Mouse (Mus musculus) cortical plate, adult 2 months (tissue): ENCODE results near the gene Nrp1. TPM values are rescaled to one million over a fixed set of nuclear protein-coding genes. Genes with fewer than 3 reads are reported as not detected.

ENCODE experiments used
- H3K27ac ChIP-seq: fragments of 200-500 bp; 2 replicates; pipeline ENCODE4 v1.5.1; 2012; ENCODE audit warnings: low read length, control low read depth, inconsistent platforms; ENCODE audit not compliant: insufficient read depth
- H3K4me1 ChIP-seq: fragments of 200-500 bp; 2 replicates; pipeline ENCODE4 v1.6.1; 2011; ENCODE audit warnings: low read length; ENCODE audit not compliant: control insufficient read depth, insufficient read depth
- H3K4me3 ChIP-seq: fragments of 200-500 bp; 2 replicates; pipeline ENCODE4 v1.5.1; 2011; ENCODE audit warnings: mild to moderate bottlenecking, low read length, control low read depth; ENCODE audit not compliant: insufficient read depth
- CTCF ChIP-seq: fragments of 200-500 bp; IDR thresholded peaks from 2 replicates; pipeline ENCODE4 v1.5.1; 2011; ENCODE audit warnings: mild to moderate bottlenecking, control low read depth, low read length; ENCODE audit not compliant: insufficient read depth; ENCODE audit errors: extremely low read depth
- POLR2A ChIP-seq: fragments of 200-500 bp; IDR thresholded peaks from 2 replicates; pipeline ENCODE4 v1.6.1; 2011; ENCODE audit warnings: mild to moderate bottlenecking, low read length, control low read depth; ENCODE audit not compliant: insufficient read depth; ENCODE audit errors: extremely low read depth
- polyA plus RNA-seq: library from polyadenylated mRNA; depleted of rRNA; stranded (reverse); fragments of >200 nt; gene quantifications from 2 replicates; pipeline ENCODE4 v1.2.3, GENCODE M21; 2012

Nrp1 gene
- polyA plus RNA-seq, 1 experiment: 12.9 TPM

DNA sequence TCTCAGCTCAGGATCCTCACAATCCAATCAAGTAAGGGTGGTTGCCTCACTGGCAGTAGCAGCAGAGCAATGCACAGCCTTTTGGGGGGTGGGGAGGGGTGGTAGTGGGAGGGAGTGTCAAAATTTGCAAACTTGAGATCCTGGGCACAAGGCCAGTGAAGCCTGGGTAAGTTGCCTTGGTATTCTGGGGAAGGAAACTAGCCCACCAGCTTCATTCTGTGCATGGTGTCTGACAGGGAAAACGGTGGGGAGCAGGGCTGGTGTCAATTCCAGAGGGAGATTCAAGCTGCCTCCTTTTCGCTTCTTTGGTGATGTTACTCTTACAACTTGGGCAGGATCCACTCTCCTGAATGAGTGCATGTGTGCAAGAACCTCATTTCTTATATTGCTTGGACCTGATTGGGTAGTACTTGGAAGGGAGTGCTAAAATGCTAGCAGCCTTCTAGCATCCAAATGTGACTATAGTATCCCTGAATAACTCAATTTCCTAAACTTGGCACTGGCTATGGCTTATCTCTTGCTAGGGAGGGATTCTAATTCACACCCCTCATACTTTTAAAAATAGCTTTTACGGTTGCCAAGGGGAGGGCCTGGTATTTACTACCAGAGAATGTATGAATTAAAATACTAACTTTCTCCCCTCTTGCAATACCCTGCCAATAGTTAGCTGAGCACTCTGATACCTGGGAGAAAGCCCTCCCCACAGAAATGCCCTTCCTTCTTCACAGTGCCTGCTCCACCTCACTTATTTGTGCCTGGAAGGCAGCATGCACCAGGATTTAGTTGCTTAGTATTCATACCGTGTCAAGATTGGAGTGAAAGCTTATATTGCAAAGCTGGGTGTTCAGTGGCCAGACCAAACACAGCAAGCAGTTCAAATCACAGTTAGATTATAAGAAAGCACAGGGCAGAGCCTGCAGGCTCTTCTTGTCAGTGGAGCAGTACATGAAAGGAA is 57.6 kb downstream of the Nrp1 start:
- Histone ChIP-seq H3K4me1 (peaks cover 1% of the 10 kb centered on the region), H3K27ac (no peak overlapping the region), H3K4me3 (no peak overlapping the region)
- no peak for TF ChIP-seq CTCF
- no peak for TF ChIP-seq POLR2A

DNA sequence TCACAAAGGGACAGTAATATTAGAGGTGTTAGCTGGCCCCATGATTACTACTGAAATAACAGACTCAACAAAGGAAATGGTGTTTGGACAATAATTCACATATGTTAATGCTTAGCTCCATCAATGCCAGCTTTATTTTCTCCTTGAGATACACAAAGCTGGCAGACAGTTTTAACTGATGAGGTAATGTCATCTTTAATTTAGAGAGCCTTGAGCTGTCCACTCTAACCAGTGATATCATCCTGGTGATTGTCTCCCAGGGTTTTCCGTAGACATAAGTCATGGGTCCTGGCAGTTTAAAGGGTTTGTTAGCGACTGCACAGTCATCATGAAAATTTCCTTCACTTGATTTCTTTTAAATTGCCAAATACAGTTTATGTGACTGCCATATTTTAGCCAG is 58.5 kb downstream of the Nrp1 start:
- H3K4me3 ChIP-seq: no peak overlapping the region
- peaks cover 1% of the 10 kb centered on the region for H3K4me1 ChIP-seq
- no peak overlapping the region for H3K27ac ChIP-seq
- TF ChIP-seq POLR2A: no peak
- TF ChIP-seq CTCF: no peak

GRCm38 (mm10) chr8:128417956-128418796 is 59.8 kb downstream of the Nrp1 start:
- Histone ChIP-seq H3K4me3 (no peak overlapping the region), H3K4me1 (peaks cover 1% of the 10 kb centered on the region), H3K27ac (no peak overlapping the region)
- TF ChIP-seq POLR2A (no peak), CTCF (no peak)

DNA sequence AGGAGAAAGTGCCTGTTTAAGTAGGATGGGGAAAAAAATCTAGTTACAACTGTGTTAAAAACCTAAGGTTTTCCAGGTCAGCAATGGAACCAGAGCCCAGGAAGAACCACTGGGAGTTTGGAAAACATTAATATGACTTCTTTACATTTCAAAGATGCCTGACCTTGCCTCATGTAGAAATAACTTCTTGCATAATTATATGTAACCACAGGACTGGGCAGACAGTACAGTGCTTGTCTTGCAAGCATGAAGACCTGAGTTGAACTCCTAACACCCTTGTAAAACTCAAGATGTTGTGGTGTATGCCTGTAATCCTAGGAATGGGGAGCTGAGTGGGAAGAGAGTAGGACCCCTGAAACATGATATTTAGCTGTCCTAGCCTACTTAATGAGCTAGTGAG is 61.6 kb downstream of the Nrp1 start:
- no peak overlapping the region for H3K4me3 ChIP-seq
- TF ChIP-seq POLR2A (no peak), CTCF (no peak)
- H3K27ac ChIP-seq: no peak overlapping the region
- peaks cover 1% of the 10 kb centered on the region for H3K4me1 ChIP-seq

GRCm38 (mm10) chr8:128420402-128420801 is 62.0 kb downstream of the Nrp1 start:
- no peak for TF ChIP-seq CTCF
- TF ChIP-seq POLR2A: no peak
- no peak overlapping the region for H3K27ac ChIP-seq
- H3K4me1 ChIP-seq: peaks cover 1% of the 10 kb centered on the region
- no peak overlapping the region for H3K4me3 ChIP-seq

GRCm38 (mm10) chr8:128423813-128424212 is 65.4 kb downstream of the Nrp1 start:
- H3K4me3 ChIP-seq: no peak overlapping the region
- TF ChIP-seq POLR2A: no peak
- no peak for TF ChIP-seq CTCF
- no peaks in the 10 kb centered on the region for H3K4me1 ChIP-seq
- H3K27ac ChIP-seq: no peak overlapping the region

- no peak for TF ChIP-seq CTCF
- TF ChIP-seq POLR2A: no peak
- Histone ChIP-seq H3K4me1 (no peaks in the 10 kb centered on the region), H3K27ac (no peak overlapping the region), H3K4me3 (no peak overlapping the region)
These were observed 66.4 kb downstream of the Nrp1 start for GRCm38 (mm10) chr8:128424626-128425333.

- no peak for TF ChIP-seq POLR2A
- Histone ChIP-seq H3K4me3 (no peak overlapping the region), H3K4me1 (no peaks in the 10 kb centered on the region), H3K27ac (no peak overlapping the region)
These were observed 68.7 kb downstream of the Nrp1 start for GRCm38 (mm10) chr8:128427071-128427470.

GRCm38 (mm10) chr8:128428971-128429370 is 70.6 kb downstream of the Nrp1 start:
- TF ChIP-seq POLR2A (no peak), CTCF (no peak)
- Histone ChIP-seq H3K4me1 (no peaks in the 10 kb centered on the region), H3K27ac (no peak overlapping the region), H3K4me3 (no peak overlapping the region)
